Mouse (Mus musculus): ENCODE measurements around the gene Slc27a1. TPM values are rescaled to one million over a fixed set of nuclear protein-coding genes. Genes with fewer than 3 reads are reported as not detected.

Slc27a1 gene
- polyA plus RNA-seq, 1 experiment from 2014 or later = 81.7 TPM

- H3K36me3 ChIP-seq = peaks cover 6% of the 10 kb centered on the region
- no peaks in the 10 kb centered on the region for H3K9me3 ChIP-seq
- peak overlapping the region; percentile 92 for H3K4me2 ChIP-seq
- peaks cover 41% of the 10 kb centered on the region for H3K4me1 ChIP-seq (replicated peaks)
- peak overlapping the region; percentile 98 for H3K27ac ChIP-seq (replicated peaks)
- no peaks in the 10 kb centered on the region for H3K27me3 ChIP-seq
- ATAC-seq (ENCODE audit: low read depth) = peak; percentile 72
- peak overlapping the region; percentile 92 for H3K9ac ChIP-seq
- WGBS = 5% methylated on average over 59 of the region's 60 CpGs
- H3K4me3 ChIP-seq = peak overlapping the region; percentile 68
These were observed 23.9 kb downstream of the Slc27a1 start for GRCm38 (mm10) chr8:71592374-71593170.

- Histone ChIP-seq H3K4me3 (no peak overlapping the region), H3K4me2 (peak overlapping the region; percentile 92), H3K4me1 (replicated peaks) (peaks cover 41% of the 10 kb centered on the region), H3K27ac (replicated peaks) (no peak overlapping the region), H3K9me3 (no peaks in the 10 kb centered on the region), H3K36me3 (peaks cover 6% of the 10 kb centered on the region), H3K9ac (peak overlapping the region; percentile 27; the same call in 1 of the 2 replicates), H3K27me3 (no peaks in the 10 kb centered on the region)
- no peak for ATAC-seq (ENCODE audit: low read depth)
- WGBS = 95% methylated on average over 8 of the region's 8 CpGs
These were observed 25.1 kb downstream of the Slc27a1 start for GRCm38 (mm10) chr8:71593556-71594323.

- ATAC-seq (ENCODE audit: low read depth) = no peak
- Histone ChIP-seq H3K36me3 (peaks cover 11% of the 10 kb centered on the region), H3K27ac (replicated peaks) (no peak overlapping the region), H3K4me3 (no peak overlapping the region), H3K9ac (no peak overlapping the region), H3K9me3 (no peaks in the 10 kb centered on the region), H3K27me3 (peaks cover under 1% of the 10 kb centered on the region; the same call in 1 of the 2 replicates), H3K4me2 (no peak overlapping the region), H3K4me1 (replicated peaks) (peaks cover 41% of the 10 kb centered on the region)
- WGBS = 96% methylated on average over 4 of the region's 4 CpGs
These were observed 25.6 kb downstream of the Slc27a1 start for GRCm38 (mm10) chr8:71594324-71594722.

- peak; percentile 1; the same call in 1 of the 2 replicates for ATAC-seq (ENCODE audit: low read depth)
- Histone ChIP-seq H3K36me3 (peaks cover 21% of the 10 kb centered on the region), H3K9me3 (no peaks in the 10 kb centered on the region), H3K4me1 (replicated peaks) (peaks cover 36% of the 10 kb centered on the region), H3K4me2 (0 out of 2 replicates have a peak overlapping the region, but pooled peaks have one; percentile 6), H3K27me3 (peaks cover 16% of the 10 kb centered on the region), H3K9ac (0 out of 2 replicates have a peak overlapping the region, but pooled peaks have one; percentile 41), H3K4me3 (no peak overlapping the region), H3K27ac (replicated peaks) (no peak overlapping the region)
- WGBS = 7% methylated on average over 27 of the region's 27 CpGs
These were observed 27.2 kb downstream of the Slc27a1 start for GRCm38 (mm10) chr8:71595862-71596261.

- no peak for ATAC-seq (ENCODE audit: low read depth)
- H3K4me1 ChIP-seq (replicated peaks) = peaks cover 30% of the 10 kb centered on the region
- 0 out of 2 replicates have a peak overlapping the region, but pooled peaks have one; percentile 41 for H3K9ac ChIP-seq
- no peaks in the 10 kb centered on the region for H3K9me3 ChIP-seq
- no peak overlapping the region for H3K27ac ChIP-seq (replicated peaks)
- no peak overlapping the region for H3K4me3 ChIP-seq
- peaks cover 21% of the 10 kb centered on the region for H3K27me3 ChIP-seq
- peaks cover 21% of the 10 kb centered on the region for H3K36me3 ChIP-seq
- H3K4me2 ChIP-seq = no peak overlapping the region
- WGBS = 50% methylated on average over 6 of the region's 6 CpGs
These were observed 27.7 kb downstream of the Slc27a1 start for GRCm38 (mm10) chr8:71596384-71596783.

- Histone ChIP-seq H3K9ac (no peak overlapping the region), H3K36me3 (peaks cover 21% of the 10 kb centered on the region), H3K4me1 (replicated peaks) (peaks cover 30% of the 10 kb centered on the region), H3K27me3 (peaks cover 25% of the 10 kb centered on the region), H3K27ac (replicated peaks) (no peak overlapping the region), H3K4me3 (no peak overlapping the region), H3K9me3 (no peaks in the 10 kb centered on the region), H3K4me2 (no peak overlapping the region)
- no peak for ATAC-seq (ENCODE audit: low read depth)
- 82% methylated on average over 4 of the region's 4 CpGs for WGBS
These were observed 28.1 kb downstream of the Slc27a1 start for GRCm38 (mm10) chr8:71596798-71597197.

- H3K27ac ChIP-seq (replicated peaks) = no peak within 1 kb of the TSS
- 65% methylated on average over 3 of the region's 3 CpGs for WGBS
- H3K4me2 ChIP-seq = no peak within 1 kb of the TSS
- H3K36me3 ChIP-seq = peaks cover 21% of the 10 kb centered on the region
- no peaks in the 10 kb centered on the region for H3K9me3 ChIP-seq
- H3K4me3 ChIP-seq = no peak within 1 kb of the TSS
- peak within 1 kb of the TSS; percentile 41; the same call in 1 of the 2 replicates for H3K9ac ChIP-seq
- H3K27me3 ChIP-seq = peaks cover 31% of the 10 kb centered on the region
- H3K4me1 ChIP-seq (replicated peaks) = peaks cover 36% of the 10 kb centered on the region
- no peak for ATAC-seq (ENCODE audit: low read depth)
These were observed 28.8 kb downstream of the Slc27a1 start, which contains the start of gene Fam129c for GRCm38 (mm10) chr8:71597451-71597850. Fam129c (plus strand) TSS chr8:71597648.

GRCm38 (mm10) chr8:71598375-71598774 is 29.7 kb downstream of the Slc27a1 start:
- Histone ChIP-seq H3K9ac (no peak overlapping the region), H3K4me2 (no peak overlapping the region), H3K36me3 (peaks cover 21% of the 10 kb centered on the region), H3K9me3 (no peaks in the 10 kb centered on the region), H3K27ac (replicated peaks) (no peak overlapping the region), H3K27me3 (peaks cover 41% of the 10 kb centered on the region), H3K4me3 (no peak overlapping the region), H3K4me1 (replicated peaks) (peaks cover 36% of the 10 kb centered on the region)
- no peak for ATAC-seq (ENCODE audit: low read depth)

- 91% methylated on average over 5 of the region's 5 CpGs for WGBS
- Histone ChIP-seq H3K27ac (replicated peaks) (no peak overlapping the region), H3K4me2 (no peak overlapping the region), H3K4me3 (no peak overlapping the region), H3K36me3 (peaks cover 21% of the 10 kb centered on the region), H3K9me3 (no peaks in the 10 kb centered on the region), H3K4me1 (replicated peaks) (peaks cover 31% of the 10 kb centered on the region), H3K9ac (no peak overlapping the region), H3K27me3 (peaks cover 45% of the 10 kb centered on the region)
- no peak for ATAC-seq (ENCODE audit: low read depth)
These were observed 30.2 kb downstream of the Slc27a1 start for GRCm38 (mm10) chr8:71598841-71599240.

GRCm38 (mm10) chr8:71601939-71602665 is 33.4 kb downstream of the Slc27a1 start:
- peak overlapping the region; percentile 57 for H3K4me2 ChIP-seq
- peak; percentile 55 for ATAC-seq (ENCODE audit: low read depth)
- H3K4me3 ChIP-seq = peak overlapping the region; percentile 38
- 0 out of 2 replicates have a peak overlapping the region, but pooled peaks have one; percentile 46 for H3K27ac ChIP-seq (replicated peaks)
- peaks cover 51% of the 10 kb centered on the region for H3K27me3 ChIP-seq
- peak overlapping the region; percentile 67 for H3K9ac ChIP-seq
- peaks cover 15% of the 10 kb centered on the region for H3K36me3 ChIP-seq
- H3K9me3 ChIP-seq = no peaks in the 10 kb centered on the region
- peaks cover 16% of the 10 kb centered on the region for H3K4me1 ChIP-seq (replicated peaks)
- 3% methylated on average over 63 of the region's 65 CpGs for WGBS

GRCm38 (mm10) chr8:71602666-71603334 is 34.1 kb downstream of the Slc27a1 start:
- peaks cover 15% of the 10 kb centered on the region for H3K36me3 ChIP-seq
- peak; percentile 76 for ATAC-seq (ENCODE audit: low read depth)
- peak overlapping the region; percentile 67 for H3K9ac ChIP-seq
- H3K4me2 ChIP-seq = peak overlapping the region; percentile 57
- H3K4me1 ChIP-seq (replicated peaks) = peaks cover 16% of the 10 kb centered on the region
- peaks cover 51% of the 10 kb centered on the region for H3K27me3 ChIP-seq
- peak overlapping the region; percentile 38 for H3K4me3 ChIP-seq
- no peaks in the 10 kb centered on the region for H3K9me3 ChIP-seq
- WGBS = 3% methylated on average over 32 of the region's 32 CpGs
- 0 out of 2 replicates have a peak overlapping the region, but pooled peaks have one; percentile 46 for H3K27ac ChIP-seq (replicated peaks)
